Mouse (Mus musculus) intestine, embryonic 16.5 days (tissue): Measurements from ENCODE around the gene Anks1. TPM values are rescaled to one million over a fixed set of nuclear protein-coding genes. Genes with fewer than 3 reads are reported as not detected.

Source experiments
- ATAC-seq: fragments of 200-750 bp; cut with Nextera tagmentation; 2 replicates; pipeline ENCODE4 v1.8.0; 2017; ENCODE audit warnings: moderate TSS enrichment, moderate library complexity
- H3K27ac ChIP-seq: fragments of 300-500 bp; sonication (generic); 2 replicates; pipeline ENCODE4 v1.5.1; 2014; ENCODE audit warnings: mild to moderate bottlenecking, low read length
- H3K27me3 ChIP-seq: fragments of 300-500 bp; sonication (generic); replicated peaks from 2 replicates; pipeline ENCODE4 v1.6.1; 2014; ENCODE audit warnings: low read length, control low read depth, mixed read lengths; ENCODE audit not compliant: control insufficient read depth, insufficient read depth
- H3K36me3 ChIP-seq: fragments of 300-500 bp; sonication (generic); 2 replicates; pipeline ENCODE4 v1.6.1; 2014; ENCODE audit warnings: low read length, control low read depth; ENCODE audit not compliant: control insufficient read depth, insufficient read depth
- H3K4me1 ChIP-seq: fragments of 300-500 bp; sonication (generic); 2 replicates; pipeline ENCODE4 v1.6.1; 2014; ENCODE audit warnings: low read length, control low read depth, mixed read lengths; ENCODE audit not compliant: control insufficient read depth, insufficient read depth
- H3K4me2 ChIP-seq: fragments of 300-500 bp; sonication (generic); 2 replicates; pipeline ENCODE4 v1.6.1; 2014; ENCODE audit warnings: low read depth, low read length, control low read depth
- H3K4me3 ChIP-seq: fragments of 300-500 bp; sonication (generic); 2 replicates; pipeline ENCODE4 v1.5.1; 2014; ENCODE audit warnings: mild to moderate bottlenecking, low read length
- H3K9ac ChIP-seq: fragments of 300-500 bp; sonication (generic); 2 replicates; pipeline ENCODE4 v1.6.1; 2014; ENCODE audit warnings: low read depth, low read length
- H3K9me3 ChIP-seq: fragments of 300-500 bp; sonication (generic); 2 replicates; pipeline ENCODE4 v1.6.1; 2016; ENCODE audit warnings: low read length, control low read depth; ENCODE audit not compliant: control insufficient read depth
- WGBS: fragments of 180-500 bp; shearing (Covaris S2); extraction: QIAGEN DNeasy Blood & Tissue Kit; methylation state at CpG from one replicate; pipeline ENCODE4 v1.1.7; 2014; 5-methylcytosine and 5-hydroxymethylcytosine counted together
- polyA plus RNA-seq: library from polyadenylated mRNA; unstranded; fragments of >200 nt; fragmentation: Nextera tagmentation; extraction: Ambion mirVana; gene quantifications from 2 replicates; pipeline ENCODE4 v1.2.1, GENCODE M21; 2015

Gene Anks1
- polyA plus RNA-seq, 1 experiment from 2014 or later, result 10.0 TPM

DNA sequence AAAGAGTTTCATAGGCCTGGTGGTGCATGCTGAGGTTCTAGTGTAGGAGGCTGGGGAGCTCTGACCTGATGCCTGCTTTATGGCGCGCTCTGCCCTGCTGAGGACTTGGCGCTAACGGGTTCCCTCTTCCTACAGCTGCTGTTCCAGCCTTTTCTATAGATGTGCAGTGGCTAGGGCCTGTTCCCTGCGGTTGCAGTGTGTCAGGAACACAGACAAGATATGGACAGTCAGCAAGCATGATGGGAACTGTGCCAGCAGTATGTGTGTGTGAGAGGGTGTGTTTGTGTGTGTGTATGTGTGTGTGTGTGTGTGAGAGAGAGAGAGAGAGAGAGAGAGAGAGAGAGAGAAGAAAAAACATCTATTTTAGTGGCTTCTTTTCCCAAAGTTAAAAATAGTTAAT is 29.9 kb downstream of the Anks1 start:
- no peaks in the 10 kb centered on the region for H3K36me3 ChIP-seq
- no peak for ATAC-seq
- peak overlapping the region; percentile 43 for H3K27ac ChIP-seq
- no peaks in the 10 kb centered on the region for H3K27me3 ChIP-seq
- H3K9ac ChIP-seq, result no peak overlapping the region
- WGBS, result 65% methylated on average over 5 of the region's 5 CpGs
- no peak overlapping the region for H3K4me2 ChIP-seq
- no peak overlapping the region for H3K4me3 ChIP-seq
- peaks cover 47% of the 10 kb centered on the region for H3K4me1 ChIP-seq
- H3K9me3 ChIP-seq, result no peaks in the 10 kb centered on the region

DNA sequence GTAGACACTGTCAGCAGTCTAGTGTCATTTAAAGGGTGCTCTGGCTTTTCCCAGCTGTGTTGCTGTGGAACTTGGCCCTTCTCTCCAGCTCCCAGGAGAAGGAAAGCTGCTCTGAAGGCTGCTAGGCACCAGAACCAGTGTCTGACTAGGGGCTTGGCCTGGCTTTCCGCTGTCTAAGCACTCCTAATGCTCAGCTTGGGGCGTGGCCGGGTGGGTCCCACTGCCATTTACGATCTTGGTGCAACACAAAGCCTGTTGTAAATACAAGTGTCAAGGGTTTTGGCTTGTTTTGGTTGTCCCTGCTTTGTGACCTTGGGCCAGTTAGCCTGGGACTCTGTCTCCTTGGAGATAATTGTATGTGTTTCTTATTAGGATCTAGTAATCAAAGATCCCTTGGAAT is 31.2 kb downstream of the Anks1 start:
- Histone ChIP-seq H3K27ac (no peak overlapping the region), H3K27me3 (no peaks in the 10 kb centered on the region)

DNA sequence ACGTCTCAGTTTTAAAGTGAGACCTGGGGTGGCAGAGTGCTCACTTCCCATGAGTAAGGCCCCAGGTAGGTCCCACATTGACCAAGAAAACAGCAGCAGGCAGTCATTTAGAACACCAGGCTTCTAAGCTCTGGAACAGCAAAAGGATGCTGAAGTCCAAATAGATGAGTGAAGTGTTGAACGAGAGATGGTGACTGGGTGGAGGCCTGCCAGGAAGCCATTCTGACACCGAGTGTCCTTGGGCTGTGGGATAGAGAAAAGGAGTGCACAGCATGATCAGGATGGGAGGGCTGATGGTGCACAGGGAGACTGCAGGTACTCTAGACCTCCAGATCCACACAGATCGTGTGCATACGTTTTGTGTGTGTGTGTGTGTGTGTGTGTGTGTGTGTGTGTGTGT is 32.1 kb downstream of the Anks1 start:
- Histone ChIP-seq H3K9ac (no peak overlapping the region), H3K4me1 (peaks cover 52% of the 10 kb centered on the region), H3K9me3 (no peaks in the 10 kb centered on the region), H3K27me3 (no peaks in the 10 kb centered on the region), H3K36me3 (no peaks in the 10 kb centered on the region), H3K4me2 (no peak overlapping the region), H3K27ac (no peak overlapping the region), H3K4me3 (no peak overlapping the region)
- 70% methylated on average over 5 of the region's 5 CpGs for whole genome bisulfite sequencing
- no peak for ATAC-seq

More for the DNA sequence above, 31.2 kb downstream of the Anks1 start:
- Histone ChIP-seq H3K36me3 (no peaks in the 10 kb centered on the region), H3K9me3 (no peaks in the 10 kb centered on the region), H3K4me1 (peaks cover 46% of the 10 kb centered on the region), H3K4me3 (no peak overlapping the region), H3K4me2 (no peak overlapping the region), H3K9ac (no peak overlapping the region)
- 0 out of 2 replicates have a peak, but pooled peaks have one; percentile 52 for ATAC-seq
- WGBS, result 46% methylated on average over 4 of the region's 4 CpGs

DNA sequence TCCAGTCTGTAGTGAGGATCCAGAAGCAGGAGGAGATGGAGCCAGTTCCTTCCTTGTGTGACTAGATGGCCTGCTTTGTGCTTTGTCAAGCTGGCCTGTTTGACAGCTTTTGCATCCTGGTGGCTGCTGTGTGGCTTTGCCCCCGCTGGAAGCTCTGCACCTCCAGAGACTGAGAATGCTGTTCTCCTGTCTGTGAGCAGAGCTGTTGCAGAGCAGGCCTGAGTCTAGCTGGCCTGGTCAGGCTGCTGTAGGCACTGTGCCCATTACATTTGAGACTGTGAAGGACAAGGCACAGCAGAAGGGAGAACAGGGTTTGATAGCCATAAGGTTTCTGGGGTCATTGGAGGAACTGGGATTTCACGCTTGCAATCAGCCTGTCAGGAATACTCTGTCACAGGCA is 32.6 kb downstream of the Anks1 start:
- no peak overlapping the region for H3K27ac ChIP-seq
- WGBS, result 50% methylated on average over 2 of the region's 2 CpGs

DNA sequence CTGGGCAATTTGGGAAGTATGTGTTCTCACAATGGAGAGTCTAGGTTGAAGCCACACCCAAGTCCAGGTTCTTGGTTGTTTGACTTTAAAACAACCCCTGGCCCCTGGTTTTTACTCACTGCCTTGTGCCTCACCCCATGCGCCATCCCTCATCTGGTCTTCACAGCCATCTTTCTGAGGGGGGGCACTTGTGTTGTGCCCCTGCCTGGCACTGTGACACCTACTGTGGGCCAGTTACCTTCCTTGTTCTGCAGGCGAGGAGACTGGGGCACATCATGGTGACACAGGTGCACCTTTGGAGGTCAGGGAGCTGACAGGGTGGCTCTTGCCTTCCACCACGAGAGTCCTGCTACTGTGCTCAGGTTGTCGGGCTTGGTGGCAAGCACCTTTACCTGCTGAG is 33.0 kb downstream of the Anks1 start:
- Histone ChIP-seq H3K27me3 (no peaks in the 10 kb centered on the region), H3K4me1 (peaks cover 50% of the 10 kb centered on the region), H3K4me3 (no peak overlapping the region), H3K9ac (no peak overlapping the region), H3K4me2 (no peak overlapping the region), H3K36me3 (no peaks in the 10 kb centered on the region), H3K9me3 (no peaks in the 10 kb centered on the region), H3K27ac (no peak overlapping the region)
- ATAC-seq, result no peak
- WGBS, result 81% methylated on average over 4 of the region's 4 CpGs

More for the DNA sequence above, 32.6 kb downstream of the Anks1 start:
- H3K9me3 ChIP-seq, result no peaks in the 10 kb centered on the region
- no peak overlapping the region for H3K9ac ChIP-seq
- peaks cover 54% of the 10 kb centered on the region for H3K4me1 ChIP-seq
- no peaks in the 10 kb centered on the region for H3K27me3 ChIP-seq
- H3K4me2 ChIP-seq, result no peak overlapping the region
- no peak overlapping the region for H3K4me3 ChIP-seq
- no peaks in the 10 kb centered on the region for H3K36me3 ChIP-seq
- ATAC-seq, result no peak

DNA sequence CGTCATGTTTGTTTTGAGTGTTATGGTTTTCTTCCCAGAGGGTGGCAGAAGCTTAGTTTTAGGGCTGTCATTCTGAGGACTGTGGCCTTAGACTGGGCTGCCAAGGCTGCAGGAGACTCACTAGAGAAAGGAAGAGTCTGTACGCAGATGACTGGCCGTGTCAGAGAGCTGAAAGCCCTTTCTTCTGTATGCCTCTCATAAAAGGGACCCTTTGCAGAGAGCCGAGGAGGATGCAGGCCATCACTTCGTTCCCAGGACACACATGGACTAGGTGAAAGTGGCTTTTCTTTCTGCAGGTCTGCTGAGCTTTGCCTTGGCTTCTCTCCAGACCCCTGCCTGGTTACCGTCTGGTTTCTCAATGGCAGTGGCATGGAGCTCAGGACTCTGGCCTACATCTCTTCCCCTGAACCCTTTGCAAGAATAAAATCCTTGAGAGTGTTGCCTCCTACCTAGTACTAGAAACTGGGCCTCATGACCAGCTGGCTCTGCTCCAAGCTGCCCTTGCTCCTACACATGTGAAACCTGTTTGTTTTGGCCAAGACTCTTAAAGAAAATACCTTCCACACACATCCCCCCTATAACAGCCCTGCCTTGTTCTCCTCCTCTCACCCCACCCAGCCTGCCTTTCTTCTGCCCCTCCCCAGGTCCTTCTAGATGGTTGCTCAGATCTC is 36.6 kb downstream of the Anks1 start:
- H3K9me3 ChIP-seq, result no peaks in the 10 kb centered on the region
- no peak overlapping the region for H3K4me2 ChIP-seq
- WGBS, result 54% methylated on average over 6 of the region's 6 CpGs
- no peaks in the 10 kb centered on the region for H3K27me3 ChIP-seq
- H3K4me1 ChIP-seq, result peaks cover 23% of the 10 kb centered on the region
- ATAC-seq, result no peak; the same call in 1 of the 2 replicates
- H3K36me3 ChIP-seq, result no peaks in the 10 kb centered on the region
- H3K4me3 ChIP-seq, result no peak overlapping the region
- H3K27ac ChIP-seq, result peak overlapping the region; percentile 52; the same call in 1 of the 2 replicates
- peak overlapping the region; percentile 39; the same call in 1 of the 2 replicates for H3K9ac ChIP-seq

DNA sequence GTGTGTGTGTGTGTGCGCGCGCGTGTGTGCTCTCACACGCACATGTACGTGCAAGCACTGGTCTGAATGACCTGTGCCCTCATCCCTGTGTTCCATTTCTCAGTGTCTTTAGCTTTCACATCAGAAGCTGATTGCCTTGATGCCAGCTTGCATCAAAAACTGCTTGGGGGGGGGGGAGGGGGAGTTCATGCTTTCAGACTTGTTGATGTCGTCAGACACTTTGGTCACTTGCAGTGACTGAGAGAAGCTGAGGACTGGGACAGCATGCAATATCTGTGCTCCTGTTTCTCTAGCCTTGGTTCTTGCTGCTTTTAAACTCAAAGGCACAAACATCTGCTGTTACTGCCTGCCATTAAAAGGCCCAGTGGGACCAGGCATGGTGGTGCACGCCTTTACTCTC is 37.3 kb downstream of the Anks1 start:
- no peak for ATAC-seq
- WGBS, result 85% methylated on average over 8 of the region's 8 CpGs
- H3K4me2 ChIP-seq, result no peak overlapping the region

DNA sequence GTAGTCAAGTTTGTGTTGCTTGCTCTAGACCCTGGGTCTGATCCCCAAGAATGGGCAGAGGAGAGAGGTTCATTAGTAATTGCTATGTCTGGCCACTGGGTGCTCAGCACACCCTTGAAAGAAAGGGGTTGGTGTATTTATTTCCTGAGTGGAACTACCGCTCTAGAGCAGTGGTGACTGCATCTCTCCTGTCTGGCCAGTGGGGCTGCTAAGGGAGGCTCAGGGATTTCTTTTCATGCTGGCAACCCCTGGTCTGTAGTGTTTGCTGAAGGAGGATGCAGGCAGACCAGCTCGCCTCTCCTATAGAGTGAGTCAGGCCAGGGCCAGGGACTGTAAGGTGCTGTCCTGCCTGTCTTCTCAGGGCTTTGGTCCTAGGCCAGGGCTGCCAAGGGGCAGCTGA is 38.0 kb downstream of the Anks1 start:
- WGBS, result 67% methylated on average over 2 of the region's 2 CpGs
- Histone ChIP-seq H3K9me3 (no peaks in the 10 kb centered on the region), H3K9ac (no peak overlapping the region), H3K27ac (no peak overlapping the region), H3K4me3 (no peak overlapping the region), H3K4me2 (no peak overlapping the region), H3K36me3 (no peaks in the 10 kb centered on the region), H3K4me1 (peaks cover 14% of the 10 kb centered on the region), H3K27me3 (no peaks in the 10 kb centered on the region)
- no peak for ATAC-seq

More for the DNA sequence above, 37.3 kb downstream of the Anks1 start:
- H3K9ac ChIP-seq, result no peak overlapping the region
- no peak overlapping the region for H3K4me3 ChIP-seq
- H3K36me3 ChIP-seq, result no peaks in the 10 kb centered on the region
- H3K27me3 ChIP-seq, result no peaks in the 10 kb centered on the region
- 0 out of 2 replicates have a peak overlapping the region, but pooled peaks have one; percentile 24 for H3K27ac ChIP-seq
- H3K9me3 ChIP-seq, result no peaks in the 10 kb centered on the region
- peaks cover 16% of the 10 kb centered on the region for H3K4me1 ChIP-seq

DNA sequence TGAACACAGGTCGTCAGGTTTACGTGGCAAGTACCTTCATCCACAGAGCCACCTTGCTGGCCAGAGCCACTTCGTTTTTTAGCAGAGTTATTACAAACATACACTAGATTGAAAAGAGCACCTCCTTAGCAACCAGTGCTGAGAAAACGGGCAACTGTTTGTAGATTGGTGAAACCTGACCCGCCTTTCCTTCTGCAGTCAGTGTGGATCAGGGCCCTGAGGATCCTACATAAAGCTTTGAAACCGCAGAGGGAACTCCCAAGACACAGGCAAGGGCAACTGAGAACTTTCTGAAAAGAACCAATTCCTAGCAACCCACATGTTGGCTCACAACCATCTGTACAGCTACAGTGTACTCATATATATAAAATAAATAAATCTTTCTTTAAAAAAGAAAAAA is 44.0 kb downstream of the Anks1 start:
- 0 out of 2 replicates have a peak, but pooled peaks cover 4% of the 10 kb centered on the region for H3K4me1 ChIP-seq
- no peak overlapping the region for H3K27ac ChIP-seq
- no peak overlapping the region for H3K4me2 ChIP-seq
- no peak overlapping the region for H3K4me3 ChIP-seq
- H3K27me3 ChIP-seq, result no peaks in the 10 kb centered on the region
- ATAC-seq, result no peak
- H3K9me3 ChIP-seq, result no peaks in the 10 kb centered on the region
- no peak overlapping the region for H3K9ac ChIP-seq
- no peaks in the 10 kb centered on the region for H3K36me3 ChIP-seq
- WGBS, result 57% methylated on average over 6 of the region's 6 CpGs
